Mouse (Mus musculus): ENCODE results near the gene 1700021F07Rik.
A peak's percentile ranks its signal among the peaks of the same experiment; 100 is the strongest.

DNA sequence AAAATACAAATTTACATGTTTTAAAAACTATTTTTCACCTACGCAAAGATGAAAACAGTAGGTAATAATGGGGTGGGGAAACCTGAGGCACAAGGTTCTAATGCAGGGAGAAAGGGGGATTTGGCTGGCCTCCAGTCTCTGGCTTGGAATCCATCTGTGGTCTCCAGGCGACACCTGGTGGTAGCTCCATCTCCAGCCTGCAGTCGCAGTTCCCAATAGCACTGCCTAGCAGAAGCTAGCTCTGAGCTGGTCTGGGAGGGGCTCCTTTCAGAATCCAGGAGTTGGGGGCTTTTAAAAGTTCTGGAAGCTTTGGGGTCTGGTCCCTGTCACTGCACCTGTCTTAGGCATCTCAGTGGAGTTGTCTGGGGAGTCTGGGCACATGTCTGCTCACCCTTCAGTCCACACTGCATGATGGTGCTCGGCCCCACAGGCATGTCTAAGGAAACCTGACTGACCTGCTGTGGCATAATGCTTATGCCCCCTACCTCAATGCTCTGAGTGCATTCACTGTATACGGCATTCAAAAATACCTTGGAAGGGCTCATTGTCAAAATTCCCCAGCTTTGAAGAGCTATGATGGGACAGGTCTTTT lies 39.6 kb downstream of the 1700021F07Rik start:
- TF ChIP-seq CTCF (IDR thresholded peaks at IDR 0.05; ENCODE audit: low read depth) (peak; percentile 81), EP300 (IDR thresholded peaks at IDR 0.05; ENCODE audit: low read depth) (no peak)
